Mouse (Mus musculus) stomach, embryonic 16.5 days (tissue): ENCODE results near the gene Frmd4a. TPM values are rescaled to one million over a fixed set of nuclear protein-coding genes. Genes with fewer than 3 reads are reported as not detected.

ENCODE experiments used
- ATAC-seq: fragments of 200-750 bp; cut with Nextera tagmentation; 2 replicates; pipeline ENCODE4 v1.8.0; 2017; ENCODE audit warnings: moderate number of reproducible peaks, moderate TSS enrichment; ENCODE audit not compliant: insufficient read depth, low FRiP score
- H3K27ac ChIP-seq: fragments of 300-500 bp; sonication (generic); 2 replicates; pipeline ENCODE4 v1.5.1; 2014; ENCODE audit warnings: low read length
- H3K27me3 ChIP-seq: fragments of 300-500 bp; sonication (generic); 2 replicates; pipeline ENCODE4 v1.6.1; 2014; ENCODE audit warnings: low read length, control low read depth, mixed read lengths; ENCODE audit not compliant: control insufficient read depth, insufficient read depth
- H3K36me3 ChIP-seq: fragments of 300-500 bp; sonication (generic); 2 replicates; pipeline ENCODE4 v1.6.1; 2014; ENCODE audit warnings: low read length; ENCODE audit not compliant: control insufficient read depth, insufficient read depth
- H3K4me1 ChIP-seq: fragments of 300-500 bp; sonication (generic); 2 replicates; pipeline ENCODE4 v1.6.1; 2014; ENCODE audit warnings: low read length, control low read depth, mixed read lengths; ENCODE audit not compliant: control insufficient read depth, insufficient read depth
- H3K4me2 ChIP-seq: fragments of 300-500 bp; sonication (generic); 2 replicates; pipeline ENCODE4 v1.6.1; 2014; ENCODE audit warnings: low read depth, low read length, mixed read lengths
- H3K4me3 ChIP-seq: fragments of 300-500 bp; sonication (generic); replicated peaks from 2 replicates; pipeline ENCODE4 v1.5.1; 2014; ENCODE audit warnings: mild to moderate bottlenecking, low read length
- H3K9ac ChIP-seq: fragments of 300-500 bp; sonication (generic); 2 replicates; pipeline ENCODE4 v1.6.1; 2014; ENCODE audit warnings: low read length
- H3K9me3 ChIP-seq: fragments of 300-500 bp; sonication (generic); replicated peaks from 2 replicates; pipeline ENCODE4 v1.6.1; 2016; ENCODE audit warnings: low read length, control low read depth; ENCODE audit not compliant: control insufficient read depth
- WGBS: fragments of 180-500 bp; shearing (Covaris S2); extraction: QIAGEN DNeasy Blood & Tissue Kit; methylation state at CpG from one replicate; pipeline ENCODE4 v1.1.7; 2014; 5-methylcytosine and 5-hydroxymethylcytosine counted together
- polyA plus RNA-seq: library from polyadenylated mRNA; unstranded; fragments of >200 nt; fragmentation: Nextera tagmentation; extraction: Ambion mirVana; gene quantifications from 2 replicates; pipeline ENCODE4 v1.2.1, GENCODE M21; 2015

Gene Frmd4a
- polyA plus RNA-seq, 1 experiment from 2014 or later, result 19.6 TPM

DNA sequence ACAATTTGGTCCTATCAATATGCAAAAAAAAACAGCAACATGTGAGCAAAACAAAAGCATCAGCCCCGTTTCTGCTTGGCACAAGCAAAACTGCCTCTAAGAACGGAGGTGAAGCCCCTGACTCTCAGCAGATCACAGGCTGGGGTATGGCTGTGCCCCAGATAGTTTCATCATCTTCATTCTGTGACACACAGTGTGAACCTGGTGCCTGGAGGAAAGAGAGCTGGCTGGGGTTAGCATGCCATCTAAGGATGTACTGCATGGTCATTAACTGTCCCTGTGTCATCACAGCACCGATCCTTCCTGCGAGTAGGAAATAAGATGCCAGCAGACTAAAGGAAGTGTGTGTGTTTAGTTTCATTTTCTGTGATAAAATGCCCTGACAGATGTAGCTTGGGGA lies 152.7 kb downstream of the Frmd4a start:
- ATAC-seq, result no peak
- 80% methylated on average over 4 of the region's 4 CpGs for WGBS
- H3K9ac ChIP-seq, result no peak overlapping the region

DNA sequence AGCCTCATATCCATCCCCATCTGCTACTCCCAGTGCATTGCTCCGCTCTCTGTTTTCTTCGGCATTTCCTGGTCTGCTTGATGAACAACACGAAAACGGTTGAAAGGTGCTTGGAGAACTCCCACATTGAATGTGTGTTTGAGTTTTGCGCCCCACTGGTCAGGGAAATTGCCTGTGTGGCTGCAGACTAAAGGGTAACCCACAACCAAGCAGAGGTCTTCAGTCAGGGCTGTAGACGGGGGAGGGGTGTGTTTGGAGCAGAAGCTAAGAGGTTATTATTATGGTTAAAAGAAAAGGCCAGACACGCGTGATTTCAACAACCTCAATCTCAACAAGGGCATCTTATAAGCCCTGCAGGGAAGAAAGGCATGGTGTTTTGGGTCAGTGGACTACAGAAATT lies 167.5 kb downstream of the Frmd4a start:
- H3K36me3 ChIP-seq, result no peaks in the 10 kb centered on the region
- H3K4me3 ChIP-seq, result no peak overlapping the region
- no peak overlapping the region for H3K4me2 ChIP-seq
- no peak overlapping the region for H3K9ac ChIP-seq
- H3K27me3 ChIP-seq, result no peaks in the 10 kb centered on the region
- no peaks in the 10 kb centered on the region for H3K4me1 ChIP-seq
- ATAC-seq, result no peak
- WGBS, result 78% methylated on average over 8 of the region's 8 CpGs
- no peaks in the 10 kb centered on the region for H3K9me3 ChIP-seq
- H3K27ac ChIP-seq, result no peak overlapping the region

More for the DNA sequence above, 152.7 kb downstream of the Frmd4a start:
- Histone ChIP-seq H3K4me2 (no peak overlapping the region), H3K27me3 (no peaks in the 10 kb centered on the region), H3K36me3 (no peaks in the 10 kb centered on the region), H3K9me3 (no peaks in the 10 kb centered on the region), H3K4me3 (no peak overlapping the region), H3K27ac (no peak overlapping the region), H3K4me1 (no peaks in the 10 kb centered on the region)

DNA sequence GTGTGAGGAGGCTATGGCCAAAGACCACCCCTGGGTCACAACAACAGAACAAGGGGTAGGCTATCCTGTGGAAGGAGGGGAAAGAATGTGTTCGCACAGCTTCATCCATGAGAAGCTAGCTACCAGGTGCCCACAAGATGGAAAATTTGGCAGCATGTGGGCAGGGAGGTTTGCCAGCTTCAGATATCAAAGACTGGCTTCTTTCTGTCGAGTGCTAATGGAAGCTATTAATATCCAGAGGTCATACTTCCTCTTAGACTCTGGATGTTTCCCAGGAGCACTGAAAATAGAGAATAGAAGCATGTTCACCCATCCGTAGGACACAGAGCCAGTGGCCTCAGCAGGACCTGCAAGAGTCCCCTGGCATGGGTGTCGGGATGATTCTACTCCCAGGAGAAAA lies 170.0 kb downstream of the Frmd4a start:
- H3K9ac ChIP-seq, result no peak overlapping the region
- H3K9me3 ChIP-seq, result no peaks in the 10 kb centered on the region
- WGBS, result 57% methylated on average over 4 of the region's 4 CpGs
- H3K4me1 ChIP-seq, result no peaks in the 10 kb centered on the region
- no peak for ATAC-seq
- H3K27ac ChIP-seq, result no peak overlapping the region
- H3K36me3 ChIP-seq, result no peaks in the 10 kb centered on the region
- no peak overlapping the region for H3K4me2 ChIP-seq
- no peak overlapping the region for H3K4me3 ChIP-seq
- no peaks in the 10 kb centered on the region for H3K27me3 ChIP-seq

DNA sequence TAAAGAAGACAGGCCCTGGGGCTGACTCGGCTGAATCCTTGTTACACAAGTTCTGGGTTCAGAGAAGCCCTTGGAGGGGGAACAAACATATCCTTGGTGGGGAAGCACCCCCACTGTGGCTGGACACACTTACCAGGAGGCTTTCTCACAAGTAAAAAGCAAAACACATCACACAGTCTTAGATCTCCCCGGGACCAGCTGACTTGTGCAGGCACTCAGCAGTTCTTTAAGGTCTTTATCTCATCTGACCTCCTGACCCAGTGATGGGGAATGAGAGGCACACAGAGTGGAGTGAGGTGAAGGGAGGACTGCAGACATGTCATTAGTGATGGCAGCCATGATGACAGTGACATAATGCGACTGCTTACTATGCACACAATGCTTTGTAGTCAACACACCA lies 170.8 kb downstream of the Frmd4a start:
- Histone ChIP-seq H3K27me3 (no peaks in the 10 kb centered on the region), H3K4me2 (no peak overlapping the region), H3K9me3 (no peaks in the 10 kb centered on the region), H3K4me3 (no peak overlapping the region), H3K9ac (no peak overlapping the region), H3K4me1 (no peaks in the 10 kb centered on the region), H3K36me3 (no peaks in the 10 kb centered on the region), H3K27ac (no peak overlapping the region)
- WGBS, result 46% methylated on average over 3 of the region's 3 CpGs
- no peak for ATAC-seq

DNA sequence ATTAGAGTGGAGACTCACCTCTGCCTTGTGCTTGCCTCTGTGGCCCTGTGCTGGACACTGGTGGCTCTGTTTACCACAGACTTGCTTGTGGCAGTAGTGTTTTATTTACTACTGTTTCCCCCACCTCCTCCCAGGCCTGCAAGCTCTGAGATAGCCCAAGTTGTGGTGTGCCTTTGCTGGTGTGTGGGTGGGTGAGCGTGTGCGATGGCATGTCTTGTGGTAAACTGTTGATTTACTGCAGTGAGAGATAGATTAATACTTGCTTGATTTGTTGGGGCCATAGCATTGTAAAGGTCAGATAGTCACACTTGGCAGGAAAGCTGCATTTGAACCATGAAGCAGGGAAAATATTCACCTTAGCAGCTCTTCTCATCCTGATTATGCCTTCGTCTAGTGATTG lies 172.8 kb downstream of the Frmd4a start:
- 77% methylated on average over 3 of the region's 3 CpGs for WGBS

DNA sequence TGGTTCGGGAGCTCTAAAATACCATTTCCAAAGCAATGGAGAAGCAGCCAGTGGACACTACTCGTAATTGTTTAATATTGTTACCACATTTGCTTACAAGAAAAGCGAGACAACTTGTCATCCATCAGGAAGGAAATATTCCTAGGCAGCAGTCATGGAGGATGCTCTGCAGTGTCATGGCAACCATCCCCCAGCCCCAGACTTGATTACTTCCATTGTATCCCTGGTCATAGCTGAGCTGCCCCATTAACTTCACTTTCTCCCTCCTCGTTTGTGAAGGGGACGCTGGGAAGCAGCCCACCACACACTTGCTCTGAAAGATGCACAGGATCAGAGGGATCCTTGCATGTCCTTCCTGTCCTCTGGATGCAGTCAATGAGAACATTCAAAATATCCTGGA lies 173.5 kb downstream of the Frmd4a start:
- Histone ChIP-seq H3K4me1 (no peaks in the 10 kb centered on the region), H3K4me2 (no peak overlapping the region), H3K27me3 (no peaks in the 10 kb centered on the region), H3K4me3 (no peak overlapping the region), H3K36me3 (no peaks in the 10 kb centered on the region), H3K9me3 (no peaks in the 10 kb centered on the region), H3K9ac (no peak overlapping the region), H3K27ac (no peak overlapping the region)
- no peak for ATAC-seq
- 60% methylated on average over 5 of the region's 5 CpGs for WGBS

More for the DNA sequence above, 172.8 kb downstream of the Frmd4a start:
- Histone ChIP-seq H3K4me2 (no peak overlapping the region), H3K27ac (no peak overlapping the region), H3K36me3 (no peaks in the 10 kb centered on the region), H3K4me3 (no peak overlapping the region), H3K4me1 (no peaks in the 10 kb centered on the region), H3K27me3 (no peaks in the 10 kb centered on the region), H3K9ac (no peak overlapping the region), H3K9me3 (no peaks in the 10 kb centered on the region)
- ATAC-seq, result no peak

DNA sequence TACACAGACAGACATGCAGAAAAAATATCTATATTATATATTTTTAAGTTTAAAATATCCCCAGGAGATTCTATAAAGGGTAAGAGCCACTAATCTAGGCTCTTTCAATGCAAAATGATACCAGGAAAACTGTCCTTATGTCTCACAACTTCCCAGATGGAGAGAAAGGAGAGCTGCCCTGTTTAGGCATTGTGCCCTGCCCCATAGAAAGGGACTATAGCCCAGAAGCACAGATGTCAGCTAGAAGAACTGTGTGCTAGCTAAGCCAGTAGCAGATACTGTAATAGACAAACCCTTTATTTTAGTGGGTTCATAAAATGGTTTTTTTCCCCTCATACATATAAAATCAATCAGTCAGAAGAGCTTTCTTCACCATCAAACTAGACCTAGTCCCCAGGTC lies 175.7 kb downstream of the Frmd4a start:
- Histone ChIP-seq H3K27me3 (no peaks in the 10 kb centered on the region), H3K4me1 (no peaks in the 10 kb centered on the region), H3K4me3 (no peak overlapping the region), H3K4me2 (no peak overlapping the region), H3K9ac (no peak overlapping the region), H3K36me3 (no peaks in the 10 kb centered on the region), H3K9me3 (no peaks in the 10 kb centered on the region), H3K27ac (no peak overlapping the region)
- ATAC-seq, result no peak

DNA sequence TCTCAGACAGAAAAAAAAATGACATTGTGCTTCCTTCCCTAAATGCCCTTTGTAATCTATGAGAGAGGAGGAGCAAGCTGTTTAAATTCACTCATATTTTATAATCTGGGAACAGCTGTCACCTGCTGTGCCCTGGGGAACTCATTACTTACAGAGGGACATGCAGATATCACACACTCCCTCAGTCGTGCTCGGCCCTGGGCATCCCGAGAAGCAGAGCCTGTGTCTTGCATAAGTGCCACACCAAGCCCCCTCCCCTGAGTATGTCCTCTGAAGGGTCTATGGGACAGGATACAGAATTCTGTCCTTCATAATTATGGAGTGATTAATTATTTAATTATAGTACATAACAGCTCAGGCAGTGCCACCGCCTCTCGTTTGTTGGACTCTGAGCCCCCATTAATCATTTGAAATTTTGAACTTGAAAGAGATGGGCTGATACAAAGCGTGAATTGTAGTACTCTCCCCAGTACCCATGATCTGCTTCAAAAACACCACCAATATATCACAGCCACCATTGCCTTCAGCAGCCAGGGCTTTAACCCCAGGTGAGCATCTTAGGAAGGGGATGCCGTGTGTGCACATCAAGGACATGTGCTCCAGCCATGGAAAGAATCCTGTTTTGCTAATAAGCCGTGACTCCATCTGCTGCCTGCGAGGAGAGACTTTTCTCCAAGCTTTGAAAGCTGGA lies 177.0 kb downstream of the Frmd4a start:
- WGBS, result 60% methylated on average over 9 of the region's 9 CpGs

DNA sequence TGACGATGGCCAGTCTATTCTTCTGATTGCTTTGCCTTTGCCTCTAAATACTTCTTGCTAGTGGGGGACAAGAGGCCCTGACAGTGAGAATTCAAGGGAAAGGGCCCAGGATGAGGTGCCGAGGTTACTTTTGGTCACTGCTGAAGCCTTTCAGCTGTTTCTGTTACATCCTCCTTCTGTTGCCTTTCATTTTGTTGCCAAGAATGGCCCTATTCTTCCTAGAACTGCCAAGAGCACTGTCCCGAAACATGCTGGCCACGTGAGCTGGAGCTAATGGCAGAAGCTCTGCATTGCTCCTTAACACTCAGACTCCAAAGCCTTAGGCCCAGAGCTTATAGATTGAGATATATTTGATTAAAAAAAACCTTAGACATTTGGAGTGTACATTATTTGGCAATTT lies 178.5 kb downstream of the Frmd4a start:
- no peaks in the 10 kb centered on the region for H3K9me3 ChIP-seq
- H3K27ac ChIP-seq, result no peak overlapping the region
- H3K4me1 ChIP-seq, result no peaks in the 10 kb centered on the region
- H3K36me3 ChIP-seq, result no peaks in the 10 kb centered on the region
- H3K27me3 ChIP-seq, result no peaks in the 10 kb centered on the region
- WGBS, result 51% methylated on average over 4 of the region's 4 CpGs
- ATAC-seq, result no peak
- H3K9ac ChIP-seq, result no peak overlapping the region
- H3K4me2 ChIP-seq, result no peak overlapping the region
- H3K4me3 ChIP-seq, result no peak overlapping the region

More for the DNA sequence above, 177.0 kb downstream of the Frmd4a start:
- Histone ChIP-seq H3K9me3 (no peaks in the 10 kb centered on the region), H3K4me1 (no peaks in the 10 kb centered on the region), H3K36me3 (no peaks in the 10 kb centered on the region), H3K9ac (no peak overlapping the region), H3K27me3 (no peaks in the 10 kb centered on the region), H3K4me2 (no peak overlapping the region), H3K27ac (no peak overlapping the region), H3K4me3 (no peak overlapping the region)
- ATAC-seq, result no peak
